Mouse (Mus musculus) stomach, postnatal 0 days (tissue): ENCODE measurements at regions not wholly inside any gene's neighbourhood (a gene's known extent, or its start where the extent isn't known, plus 50 kb on each side); places are given as distances from the start of the nearest gene placed in this dataset.

Experiments used
- ATAC-seq: fragments of 200-750 bp; cut with Nextera tagmentation; 2 replicates; pipeline ENCODE4 v1.8.0; 2017; ENCODE audit not compliant: low FRiP score, low TSS enrichment
- DNase-seq: peaks from one replicate; pipeline ENCODE4 v3.0.0-alpha.2; 2016; ENCODE audit warnings: low spot score
- H3K27ac ChIP-seq: fragments of 300-500 bp; sonication (generic); replicated peaks from 2 replicates; pipeline ENCODE4 v1.5.1; 2014; ENCODE audit warnings: mild to moderate bottlenecking, control low read depth
- H3K27me3 ChIP-seq: fragments of 300-500 bp; sonication (generic); 2 replicates; pipeline ENCODE4 v1.6.1; 2014; ENCODE audit warnings: low read length; ENCODE audit not compliant: control insufficient read depth, insufficient read depth
- H3K36me3 ChIP-seq: fragments of 300-500 bp; sonication (generic); 2 replicates; pipeline ENCODE4 v1.6.1; 2014; ENCODE audit warnings: low read length, mixed read lengths; ENCODE audit not compliant: control insufficient read depth, insufficient read depth
- H3K4me1 ChIP-seq: fragments of 300-500 bp; sonication (generic); replicated peaks from 2 replicates; pipeline ENCODE4 v1.6.1; 2014; ENCODE audit warnings: antibody characterized with exemption; ENCODE audit not compliant: control insufficient read depth, insufficient read depth
- H3K4me2 ChIP-seq: fragments of 300-500 bp; sonication (generic); replicated peaks from 2 replicates; pipeline ENCODE4 v1.6.1; 2014; ENCODE audit warnings: low read depth, mild to moderate bottlenecking, control low read depth, moderate library complexity
- H3K4me3 ChIP-seq: fragments of 300-500 bp; sonication (generic); 2 replicates; pipeline ENCODE4 v1.5.1; 2014; ENCODE audit warnings: low read depth, low read length, control low read depth
- H3K9ac ChIP-seq: fragments of 300-500 bp; sonication (generic); 2 replicates; pipeline ENCODE4 v1.6.1; 2014; ENCODE audit warnings: mild to moderate bottlenecking, low read length, control low read depth, mixed read lengths
- H3K9me3 ChIP-seq: fragments of 300-500 bp; sonication (generic); 2 replicates; pipeline ENCODE4 v1.6.1; 2016; ENCODE audit warnings: low read length; ENCODE audit not compliant: control insufficient read depth
- CTCF ChIP-seq: IDR thresholded peaks from 2 replicates; pipeline ENCODE4 v1.5.1; 2016; ENCODE audit warnings: antibody characterized with exemption, low read depth, mild to moderate bottlenecking, moderate library complexity
- EP300 ChIP-seq: optimal IDR thresholded peaks from 2 replicates; pipeline ENCODE3; 2016; ENCODE audit warnings: antibody characterized with exemption
- WGBS: fragments of 180-500 bp; shearing (Covaris S2); extraction: QIAGEN DNeasy Blood & Tissue Kit; methylation state at CpG from one replicate; pipeline ENCODE4 v1.1.7; 2014; 5-methylcytosine and 5-hydroxymethylcytosine counted together

DNA sequence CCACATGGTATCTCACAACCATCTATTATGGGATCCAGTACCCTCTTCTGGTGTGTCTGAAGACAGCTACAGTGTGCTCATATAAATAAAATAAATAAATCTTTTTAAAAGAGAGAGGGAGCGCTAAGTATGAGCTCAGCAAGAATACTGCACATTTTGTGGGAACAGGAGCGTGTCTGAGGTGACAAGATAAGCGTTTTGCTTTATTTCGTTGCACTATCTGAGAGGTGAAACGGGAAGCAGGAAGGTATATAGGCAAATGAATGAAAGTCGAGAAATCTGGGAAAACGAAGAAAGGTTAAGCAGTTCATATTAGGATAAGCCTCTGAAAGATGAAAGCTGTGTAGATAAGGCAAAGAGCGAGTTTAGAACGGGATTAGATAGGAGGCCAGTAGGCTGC lies 61.7 kb upstream of the Foxn3 start:
- Histone ChIP-seq H3K27ac (no peak overlapping the region), H3K4me3 (no peak overlapping the region), H3K4me1 (0 out of 2 replicates have a peak, but pooled peaks cover 2% of the 10 kb centered on the region), H3K27me3 (no peaks in the 10 kb centered on the region), H3K4me2 (no peak overlapping the region), H3K36me3 (no peaks in the 10 kb centered on the region), H3K9ac (no peak overlapping the region), H3K9me3 (no peaks in the 10 kb centered on the region)
- TF ChIP-seq CTCF, result no peak
- TF ChIP-seq EP300, result no peak
- ATAC-seq (no peak), DNase-seq (no peak)
- WGBS, result 70% methylated on average over 9 of the region's 9 CpGs

DNA sequence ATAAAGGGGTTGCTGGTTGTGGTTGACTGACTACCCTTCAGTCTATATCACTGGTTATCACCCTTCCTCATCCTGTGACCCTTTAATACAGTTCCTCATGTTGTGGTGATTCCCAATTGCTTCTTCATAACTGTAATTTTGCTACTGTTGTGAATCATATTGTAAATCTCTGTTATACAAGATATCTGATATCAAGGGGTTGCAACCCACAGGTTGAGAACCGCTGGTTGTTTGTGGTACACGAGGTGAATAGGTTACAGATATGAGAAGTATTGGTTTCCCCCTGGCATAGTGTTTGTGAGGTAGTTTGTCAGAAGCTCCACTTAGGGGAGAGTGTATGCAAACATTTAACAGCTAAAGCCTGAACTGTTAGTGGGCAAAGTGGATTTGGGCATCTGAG lies 58.9 kb upstream of the Foxn3 start:
- H3K9me3 ChIP-seq, result no peaks in the 10 kb centered on the region
- DNase-seq, result no peak
- no peak for ATAC-seq
- H3K27me3 ChIP-seq, result no peaks in the 10 kb centered on the region
- 78% methylated on average over 2 of the region's 2 CpGs for WGBS
- H3K36me3 ChIP-seq, result no peaks in the 10 kb centered on the region
- no peaks in the 10 kb centered on the region for H3K4me1 ChIP-seq
- no peak overlapping the region for H3K4me3 ChIP-seq
- H3K9ac ChIP-seq, result no peak overlapping the region
- no peak overlapping the region for H3K4me2 ChIP-seq
- TF ChIP-seq EP300 (no peak), CTCF (no peak)
- H3K27ac ChIP-seq, result no peak overlapping the region

GRCm38 (mm10) chr12:99617241-99617804 lies 53.9 kb upstream of the Foxn3 start:
- Histone ChIP-seq H3K9me3 (no peaks in the 10 kb centered on the region), H3K27me3 (no peaks in the 10 kb centered on the region), H3K4me1 (no peaks in the 10 kb centered on the region), H3K4me2 (no peak overlapping the region), H3K4me3 (no peak overlapping the region), H3K36me3 (no peaks in the 10 kb centered on the region), H3K9ac (no peak overlapping the region), H3K27ac (no peak overlapping the region)
- DNase-seq (no peak), ATAC-seq (no peak)
- WGBS, result 87% methylated on average over 14 of the region's 14 CpGs
- TF ChIP-seq EP300 (no peak), CTCF (no peak)

- Histone ChIP-seq H3K27me3 (no peaks in the 10 kb centered on the region), H3K9ac (no peak overlapping the region), H3K4me1 (no peaks in the 10 kb centered on the region), H3K27ac (no peak overlapping the region), H3K36me3 (no peaks in the 10 kb centered on the region), H3K9me3 (no peaks in the 10 kb centered on the region), H3K4me2 (no peak overlapping the region), H3K4me3 (no peak overlapping the region)
- 51% methylated on average over 6 of the region's 6 CpGs for WGBS
- TF ChIP-seq EP300 (no peak), CTCF (no peak)
- ATAC-seq (no peak), DNase-seq (no peak)
Measured at GRCm38 (mm10) chr12:99614420-99614819, 51.0 kb upstream of the Foxn3 start.
